Mouse (Mus musculus) ES-E14 (cell line): ENCODE measurements around the gene Trrap.

Experiments
- ZC3H11A ChIP-seq: IDR thresholded peaks from 2 replicates; pipeline ENCODE4 v1.6.1; 2012; ENCODE audit warnings: low read depth, mild to moderate bottlenecking, inconsistent platforms, low read length, borderline replicate concordance
- ZNF384 ChIP-seq: IDR thresholded peaks from 2 replicates; pipeline ENCODE4 v1.6.1; 2012; ENCODE audit warnings: low read depth, low read length, inconsistent platforms

DNA sequence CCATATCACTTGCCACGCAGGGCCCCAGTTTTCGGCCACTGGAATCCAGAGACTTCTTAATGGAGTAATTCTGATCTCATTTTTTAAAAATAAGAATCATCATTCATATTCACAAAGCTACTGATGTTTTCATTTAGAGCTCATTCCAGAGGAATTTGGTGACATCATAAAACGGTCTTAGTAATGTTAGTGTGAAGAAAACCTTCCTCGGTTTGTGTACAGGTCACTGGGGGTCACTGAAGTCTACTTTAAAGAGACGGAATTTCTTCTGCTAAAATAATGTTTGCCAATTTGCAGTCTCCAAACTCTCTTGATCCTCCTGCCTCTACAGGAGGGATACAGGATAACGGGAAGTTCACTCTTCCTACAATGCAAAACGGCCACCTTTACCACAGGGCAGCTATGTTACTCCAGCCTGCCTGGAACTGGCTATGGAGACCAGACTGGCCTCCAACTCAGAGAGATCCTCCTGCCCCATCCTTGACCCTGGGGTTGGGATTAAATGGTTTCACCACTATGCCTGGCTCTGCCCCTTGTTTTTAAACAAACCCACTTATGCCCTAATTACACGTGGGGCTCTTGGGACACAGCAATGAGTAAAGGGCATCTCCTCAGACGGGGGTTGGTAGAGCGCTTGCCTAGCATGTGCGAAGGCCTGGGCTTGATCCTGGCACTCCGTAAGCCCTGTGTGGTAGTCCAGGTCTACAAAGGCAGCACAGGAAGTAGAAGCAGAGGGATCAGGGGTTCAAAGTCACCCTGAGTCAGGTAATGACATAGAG is 137.0 kb downstream of the Trrap start:
- TF ChIP-seq ZNF384 = no peak
- no peak for TF ChIP-seq ZC3H11A
